Mouse (Mus musculus) stomach, embryonic 14.5 days (tissue): ENCODE results near the gene Tomm7. TPM values are rescaled to one million over a fixed set of nuclear protein-coding genes. Genes with fewer than 3 reads are reported as not detected.

Experiments
- ATAC-seq: fragments of 200-750 bp; cut with Nextera tagmentation; 2 replicates; pipeline ENCODE4 v1.8.0; 2017; ENCODE audit warnings: low read depth, moderate TSS enrichment; ENCODE audit not compliant: insufficient number of reproducible peaks, insufficient read depth, low FRiP score
- H3K27ac ChIP-seq: fragments of 300-500 bp; sonication (generic); 2 replicates; pipeline ENCODE4 v1.5.1; 2014; ENCODE audit warnings: mild to moderate bottlenecking, low read length, moderate library complexity, mixed read lengths
- H3K27me3 ChIP-seq: fragments of 300-500 bp; sonication (generic); 2 replicates; pipeline ENCODE4 v1.6.1; 2014; ENCODE audit warnings: low read length, control low read depth, mixed read lengths; ENCODE audit not compliant: control insufficient read depth, insufficient read depth
- H3K36me3 ChIP-seq: fragments of 300-500 bp; sonication (generic); 2 replicates; pipeline ENCODE4 v1.6.1; 2014; ENCODE audit warnings: mild to moderate bottlenecking, control low read depth, low read length, moderate library complexity, mixed read lengths; ENCODE audit not compliant: control insufficient read depth, insufficient read depth
- H3K4me1 ChIP-seq: fragments of 300-500 bp; sonication (generic); 2 replicates; pipeline ENCODE4 v1.6.1; 2014; ENCODE audit warnings: low read length, control low read depth, mixed read lengths; ENCODE audit not compliant: control insufficient read depth, insufficient read depth
- H3K4me2 ChIP-seq: fragments of 300-500 bp; sonication (generic); replicated peaks from 2 replicates; pipeline ENCODE4 v1.6.1; 2014; ENCODE audit warnings: low read depth, low read length, control low read depth
- H3K4me3 ChIP-seq: fragments of 300-500 bp; sonication (generic); 2 replicates; pipeline ENCODE4 v1.5.1; 2014; ENCODE audit warnings: low read depth, low read length, control low read depth
- H3K9ac ChIP-seq: fragments of 300-500 bp; sonication (generic); replicated peaks from 2 replicates; pipeline ENCODE4 v1.6.1; 2014; ENCODE audit warnings: low read depth, mild to moderate bottlenecking, control low read depth, low read length, moderate library complexity, mixed read lengths
- H3K9me3 ChIP-seq: fragments of 300-500 bp; sonication (generic); 2 replicates; pipeline ENCODE4 v1.6.1; 2016; ENCODE audit warnings: low read depth, low read length, control low read depth; ENCODE audit not compliant: control insufficient read depth
- WGBS: fragments of 180-500 bp; shearing (Covaris S2); extraction: QIAGEN DNeasy Blood & Tissue Kit; methylation state at CpG from one replicate; pipeline ENCODE4 v1.1.7; 2014; 5-methylcytosine and 5-hydroxymethylcytosine counted together
- polyA plus RNA-seq: library from polyadenylated mRNA; unstranded; fragments of >200 nt; fragmentation: Nextera tagmentation; extraction: Ambion mirVana; gene quantifications from 2 replicates; pipeline ENCODE4 v1.2.1, GENCODE M21; 2014

Gene Tomm7
- polyA plus RNA-seq, 1 experiment from 2014 or later = 131 TPM

DNA sequence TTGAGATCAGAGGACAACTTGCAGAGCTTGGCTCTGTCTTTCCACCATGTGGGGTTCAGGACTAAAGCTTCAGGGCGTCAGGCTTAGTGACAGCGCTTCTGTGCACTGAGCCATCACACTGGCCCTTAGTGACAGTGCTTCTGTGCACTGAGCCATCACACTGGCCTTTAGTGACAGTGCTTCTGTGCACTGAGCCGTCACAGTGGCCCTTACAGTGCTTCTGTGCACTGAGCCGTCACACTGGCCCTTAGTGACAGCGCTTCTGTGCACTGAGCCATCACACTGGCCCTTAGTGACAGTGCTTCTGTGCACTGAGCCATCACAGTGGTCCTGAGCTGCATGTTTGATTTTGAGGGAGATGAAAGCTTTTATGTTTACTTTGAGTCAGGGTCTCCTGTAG, 29.1 kb downstream of the Tomm7 start:
- Histone ChIP-seq H3K4me3 (no peak overlapping the region), H3K27me3 (no peaks in the 10 kb centered on the region), H3K27ac (no peak overlapping the region), H3K9ac (no peak overlapping the region), H3K4me1 (no peaks in the 10 kb centered on the region), H3K36me3 (peaks cover 69% of the 10 kb centered on the region), H3K9me3 (no peaks in the 10 kb centered on the region; the same call in 1 of the 2 replicates), H3K4me2 (no peak overlapping the region)
- WGBS = 89% methylated on average over 5 of the region's 5 CpGs
- no peak for ATAC-seq

DNA sequence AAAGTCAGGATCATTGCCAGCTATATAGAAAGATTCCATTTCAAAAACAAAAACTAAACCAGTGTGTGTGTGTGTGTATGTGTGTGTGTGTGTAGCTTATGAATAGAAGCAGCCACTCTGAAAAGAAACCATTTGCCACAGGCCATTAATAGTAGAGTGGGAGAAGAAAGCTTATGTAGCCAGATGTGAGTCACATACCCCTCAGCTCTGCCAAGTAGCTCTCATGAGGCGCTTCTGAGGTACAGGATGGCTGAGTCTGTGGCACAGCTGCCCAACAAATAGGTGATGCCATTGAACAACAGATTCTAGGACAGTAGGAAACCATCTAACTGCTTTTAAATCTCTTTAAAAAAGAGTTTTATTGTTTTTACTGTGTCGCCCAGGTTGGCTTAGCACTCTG, 51.2 kb downstream of the Tomm7 start:
- peaks cover 29% of the 10 kb centered on the region for H3K36me3 ChIP-seq
- ATAC-seq = no peak

DNA sequence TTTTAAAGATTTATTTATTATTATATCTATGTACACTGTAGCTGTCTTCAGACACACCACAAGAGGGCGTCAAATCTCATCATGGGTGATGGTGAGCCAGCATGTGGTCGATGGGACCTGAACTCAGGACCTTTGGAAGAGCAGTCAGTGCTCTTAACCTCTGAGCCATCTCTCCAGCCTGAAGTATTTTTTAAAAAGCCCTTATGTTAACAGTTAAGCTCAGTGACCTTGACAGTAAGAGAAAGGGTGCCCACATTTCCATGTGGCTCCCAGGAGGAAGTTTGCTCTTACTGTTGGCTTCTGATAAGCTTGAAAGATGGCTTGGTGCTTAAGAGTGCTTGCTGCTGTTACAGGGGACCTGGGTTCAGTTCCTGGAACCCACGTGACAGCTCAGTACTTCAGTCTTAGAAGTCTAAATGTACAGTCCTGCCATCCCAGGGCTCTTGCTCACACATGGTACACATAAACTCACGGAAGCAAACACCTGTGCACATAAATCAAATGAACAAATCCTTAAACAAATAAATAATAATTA, 54.8 kb downstream of the Tomm7 start:
- Histone ChIP-seq H3K27ac (no peak overlapping the region), H3K9ac (no peak overlapping the region)
- WGBS = 82% methylated on average over 4 of the region's 4 CpGs

More for the DNA sequence above, 51.2 kb downstream of the Tomm7 start:
- H3K27ac ChIP-seq = no peak overlapping the region
- H3K9ac ChIP-seq = no peak overlapping the region
- H3K4me3 ChIP-seq = no peak overlapping the region
- WGBS = 93% methylated on average over 2 of the region's 2 CpGs
- no peaks in the 10 kb centered on the region for H3K9me3 ChIP-seq
- H3K4me1 ChIP-seq = 0 out of 2 replicates have a peak, but pooled peaks cover 3% of the 10 kb centered on the region
- no peaks in the 10 kb centered on the region for H3K27me3 ChIP-seq
- no peak overlapping the region for H3K4me2 ChIP-seq

More for the DNA sequence above, 54.8 kb downstream of the Tomm7 start:
- Histone ChIP-seq H3K4me2 (no peak overlapping the region), H3K9me3 (no peaks in the 10 kb centered on the region), H3K4me1 (0 out of 2 replicates have a peak, but pooled peaks cover 3% of the 10 kb centered on the region), H3K27me3 (no peaks in the 10 kb centered on the region), H3K4me3 (no peak overlapping the region), H3K36me3 (peaks cover 15% of the 10 kb centered on the region; the same call in 1 of the 2 replicates)
- ATAC-seq = no peak

Other genes starting within 250 kb of the Tomm7 start
- gene Srpk2, start 159.5 kb downstream of the Tomm7 start, polyA plus RNA-seq = 58.4 and 61.8 TPM in 2 replicates
- 31.8 and 37.8 TPM in 2 replicates for gene Pus7, start 60.5 kb downstream of the Tomm7 start, polyA plus RNA-seq
- 35.5 and 35.6 TPM in 2 replicates for gene Rint1, start 56.5 kb downstream of the Tomm7 start, polyA plus RNA-seq
- 21.3 and 22.9 TPM in 2 replicates for gene Fam126a, start 186.5 kb upstream of the Tomm7 start, polyA plus RNA-seq